Mouse (Mus musculus) kidney, adult 8-10 months (tissue): ENCODE measurements around the gene Dmkn.
"Not testable (repeated sequence)": the region's sequence is repeated elsewhere in the genome, so short reads cannot be mapped to it uniquely, and the experiment has no call there.

Experiments used
- DNase-seq, 2 experiments: peaks; one replicate each; pipeline ENCODE4 v3.0.0; 2022

Dmkn gene

GRCm38 (mm10) chr7:30820854-30821445 is 57.4 kb downstream of the Dmkn start:
- no peak for DNase-seq

DNA sequence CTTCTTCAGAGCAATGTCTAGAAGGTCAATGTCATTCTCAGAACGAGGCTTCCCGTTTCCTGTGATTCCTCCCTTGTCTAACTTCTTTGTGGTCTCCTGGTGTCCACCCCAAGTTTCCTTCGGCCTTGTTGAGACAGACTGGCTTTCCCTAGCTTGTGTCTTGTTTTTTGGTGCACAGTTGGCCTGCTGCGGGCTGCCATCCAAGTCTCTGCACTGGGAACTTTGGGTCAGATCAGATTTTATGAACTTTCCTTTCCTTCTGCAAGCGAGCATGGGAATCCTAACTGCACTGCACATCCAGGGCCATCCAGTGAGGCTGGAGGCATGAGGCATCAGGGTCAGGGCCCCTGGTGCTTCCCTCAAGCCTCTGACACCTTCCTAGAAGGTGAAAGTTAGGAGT is 58.0 kb downstream of the Dmkn start:
- DNase-seq, result peak in 1 of 2 experiments; percentile 17

DNA sequence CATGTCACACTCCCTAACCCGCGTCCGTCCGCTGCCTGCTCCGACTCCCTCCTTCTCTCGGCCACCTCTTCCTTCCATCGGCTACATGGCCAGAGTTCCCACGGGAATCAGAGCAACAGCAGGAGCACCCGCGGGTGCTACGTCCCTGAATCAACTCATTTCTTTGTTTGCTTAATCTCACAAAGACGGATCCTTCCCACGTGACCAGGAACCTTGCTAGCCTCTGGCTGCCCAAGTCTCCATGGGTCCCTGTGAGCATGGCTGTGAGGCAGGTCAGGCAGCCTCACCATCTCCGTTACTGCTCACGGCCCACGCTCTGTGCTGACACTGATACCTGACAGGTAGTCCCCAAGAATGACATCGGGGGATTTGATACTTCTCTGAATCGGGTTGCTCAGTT is 60.1 kb downstream of the Dmkn start, which contains the start of gene Ffar2:
Ffar2 (minus strand) TSS at position 101 of the 400 bp plus-strand sequence.
- DNase-seq, result no peak

DNA sequence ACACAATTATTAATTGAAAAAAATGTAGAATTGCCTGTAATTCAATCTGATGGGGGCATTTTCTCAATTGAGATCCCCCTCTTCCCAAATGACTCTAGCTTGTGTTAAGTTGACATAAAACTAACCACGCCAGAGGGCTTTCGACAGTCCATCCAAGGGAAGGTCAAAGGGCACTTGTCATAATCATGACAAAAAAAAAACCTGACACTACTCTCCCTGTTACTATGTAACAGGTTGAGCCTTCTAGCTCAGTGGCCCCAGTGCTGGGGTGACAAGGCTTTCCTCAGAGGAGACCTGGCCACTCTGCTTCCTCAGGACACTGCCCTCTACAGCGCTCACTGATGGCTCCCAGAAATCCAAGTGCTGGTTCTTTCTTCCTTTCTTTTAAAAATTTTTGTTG is 60.8 kb downstream of the Dmkn start:
- DNase-seq, result no peak

- DNase-seq, result no peak
Observed at GRCm38 (mm10) chr7:30826660-30827059, 63.1 kb downstream of the Dmkn start.

- DNase-seq, result not testable (repeated sequence)
Observed at GRCm38 (mm10) chr7:30828871-30829270, 65.3 kb downstream of the Dmkn start.

GRCm38 (mm10) chr7:30829428-30829827 is 65.9 kb downstream of the Dmkn start:
- no peak for DNase-seq
